Mouse (Mus musculus) heart, adult 2 months (tissue): ENCODE results near the gene Rai1.

ENCODE experiments used
- CTCF ChIP-seq: fragments of 200-600 bp; IDR thresholded peaks from 2 replicates; pipeline ENCODE4 v1.8.1; 2022; ENCODE audit warnings: antibody characterized with exemption, mild to moderate bottlenecking, moderate library complexity
- POLR2A ChIP-seq: fragments of 200-500 bp; IDR thresholded peaks from 2 replicates; pipeline ENCODE4 v1.6.1; 2011; ENCODE audit warnings: mild to moderate bottlenecking, low read depth, low read length, control low read depth; ENCODE audit not compliant: insufficient read depth

DNA sequence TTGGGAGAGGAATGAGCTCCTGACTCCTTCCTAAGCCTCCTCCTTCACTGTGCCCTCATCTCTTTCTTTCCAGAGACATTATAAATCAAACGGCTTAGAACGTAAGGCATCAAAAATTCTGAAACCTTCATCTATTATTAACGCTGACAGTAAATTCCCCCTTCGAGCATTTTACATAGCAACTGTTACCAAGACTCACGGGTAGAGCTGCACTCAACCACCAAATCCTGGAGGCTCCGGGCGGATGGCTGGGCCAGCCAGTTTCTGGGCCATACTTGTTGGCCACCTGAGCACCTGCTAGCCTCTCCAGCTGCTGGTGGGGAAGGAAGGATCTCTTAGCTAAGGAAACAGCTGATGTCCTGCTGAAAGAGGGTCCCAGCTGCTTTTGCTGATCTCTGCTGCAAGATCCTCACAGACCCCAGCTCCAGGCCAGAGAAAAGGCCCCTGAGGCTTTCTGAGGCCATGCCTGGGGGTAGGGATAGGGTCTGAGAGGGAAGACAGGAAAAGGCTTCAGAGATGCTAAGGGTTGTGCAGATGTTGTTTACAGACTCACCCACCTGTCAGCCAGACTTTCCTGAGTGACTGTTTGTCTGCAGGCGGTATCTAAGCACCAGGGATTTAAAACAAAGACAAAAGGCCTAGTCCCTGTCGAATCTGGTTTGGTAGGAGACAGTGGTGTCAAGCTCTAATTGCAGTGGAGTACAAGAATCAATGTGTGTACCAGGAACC lies 56.5 kb downstream of the Rai1 start:
- no peak for TF ChIP-seq POLR2A
- no peak for TF ChIP-seq CTCF
